Mouse (Mus musculus) midbrain, embryonic 14.5 days (tissue): ENCODE measurements around the gene Efcab1. TPM values are rescaled to one million over a fixed set of nuclear protein-coding genes. Genes with fewer than 3 reads are reported as not detected.

Experiments
- ATAC-seq: fragments of 200-750 bp; cut with Nextera tagmentation; 2 replicates; pipeline ENCODE4 v1.8.0; 2017; ENCODE audit warnings: moderate number of reproducible peaks, moderate library complexity; ENCODE audit not compliant: low FRiP score, low TSS enrichment
- DNase-seq: peaks from one replicate; pipeline ENCODE4 v3.0.0-alpha.2; 2015
- H3K27ac ChIP-seq: fragments of 300-500 bp; sonication (generic); replicated peaks from 2 replicates; pipeline ENCODE4 v1.5.1; 2014; ENCODE audit warnings: mild to moderate bottlenecking, low read depth, low read length, moderate library complexity
- H3K27me3 ChIP-seq: fragments of 300-500 bp; sonication (generic); 2 replicates; pipeline ENCODE4 v1.6.1; 2014; ENCODE audit warnings: low read length, control low read depth, mixed read lengths; ENCODE audit not compliant: control insufficient read depth, insufficient read depth
- H3K36me3 ChIP-seq: fragments of 300-500 bp; sonication (generic); 2 replicates; pipeline ENCODE4 v1.6.1; 2014; ENCODE audit warnings: low read length, control low read depth; ENCODE audit not compliant: control insufficient read depth, insufficient read depth
- H3K4me1 ChIP-seq: fragments of 300-500 bp; sonication (generic); 2 replicates; pipeline ENCODE4 v1.6.1; 2014; ENCODE audit warnings: mild to moderate bottlenecking, antibody characterized with exemption, low read length, control low read depth; ENCODE audit not compliant: control insufficient read depth, insufficient read depth
- H3K4me2 ChIP-seq: fragments of 300-500 bp; sonication (generic); 2 replicates; pipeline ENCODE4 v1.6.1; 2014; ENCODE audit warnings: mild to moderate bottlenecking, low read length, moderate library complexity
- H3K4me3 ChIP-seq: fragments of 300-500 bp; sonication (generic); replicated peaks from 2 replicates; pipeline ENCODE4 v1.5.1; 2014; ENCODE audit warnings: low read depth, low read length
- H3K9ac ChIP-seq: fragments of 300-500 bp; sonication (generic); replicated peaks from 2 replicates; pipeline ENCODE4 v1.6.1; 2014; ENCODE audit warnings: mild to moderate bottlenecking, low read length, moderate library complexity
- H3K9me3 ChIP-seq: fragments of 300-500 bp; sonication (generic); 2 replicates; pipeline ENCODE4 v1.6.1; 2016; ENCODE audit warnings: low read length, control low read depth, mixed read lengths; ENCODE audit not compliant: control insufficient read depth
- WGBS: fragments of 180-500 bp; shearing (Covaris S2); extraction: QIAGEN DNeasy Blood & Tissue Kit; methylation state at CpG from one replicate; pipeline ENCODE4 v1.1.7; 2014; 5-methylcytosine and 5-hydroxymethylcytosine counted together
- polyA plus RNA-seq: library from polyadenylated mRNA; unstranded; fragments of >200 nt; fragmentation: Nextera tagmentation; extraction: Ambion mirVana; gene quantifications from 2 replicates; pipeline ENCODE4 v1.2.1, GENCODE M21; 2014

Efcab1 gene
- polyA plus RNA-seq, 1 experiment from 2014 or later: 15.8 TPM

GRCm38 (mm10) chr16:14979228-14979627 is 72.8 kb downstream of the Efcab1 start:
- no peak overlapping the region for H3K4me2 ChIP-seq
- WGBS: 88% methylated on average over 2 of the region's 2 CpGs
- H3K9ac ChIP-seq: no peak overlapping the region
- no peak overlapping the region for H3K4me3 ChIP-seq
- no peak overlapping the region for H3K27ac ChIP-seq
- no peaks in the 10 kb centered on the region for H3K9me3 ChIP-seq
- H3K4me1 ChIP-seq: no peaks in the 10 kb centered on the region
- no peak for ATAC-seq
- DNase-seq: no peak
- H3K36me3 ChIP-seq: no peaks in the 10 kb centered on the region
- no peaks in the 10 kb centered on the region for H3K27me3 ChIP-seq

- ATAC-seq (no peak), DNase-seq (no peak)
- Histone ChIP-seq H3K4me1 (no peaks in the 10 kb centered on the region), H3K4me3 (no peak overlapping the region), H3K9me3 (no peaks in the 10 kb centered on the region), H3K36me3 (no peaks in the 10 kb centered on the region), H3K27me3 (no peaks in the 10 kb centered on the region), H3K9ac (no peak overlapping the region), H3K27ac (no peak overlapping the region), H3K4me2 (no peak overlapping the region)
- WGBS: 85% methylated on average over 6 of the region's 6 CpGs
Measured at GRCm38 (mm10) chr16:14989614-14990268, 83.3 kb downstream of the Efcab1 start.

DNA sequence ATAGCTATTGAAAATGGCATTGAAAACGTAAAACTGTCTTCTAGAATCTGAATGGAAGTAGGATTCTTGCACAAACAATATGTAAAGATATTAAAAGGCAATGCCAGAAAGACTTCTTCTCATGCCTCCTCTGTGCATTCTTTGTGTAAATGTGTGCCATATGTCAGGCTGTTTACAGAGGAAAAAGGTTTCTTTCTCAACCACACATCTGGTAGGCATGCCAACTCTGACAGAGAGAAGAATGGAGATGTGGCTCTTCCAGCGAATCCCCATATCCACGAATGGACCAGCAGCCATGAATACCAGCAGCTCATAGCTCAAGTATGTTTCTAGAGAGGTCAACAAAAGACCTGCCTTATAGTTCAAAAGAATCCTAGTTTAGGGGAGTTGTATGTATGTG is 84.6 kb downstream of the Efcab1 start:
- no peak overlapping the region for H3K9ac ChIP-seq
- no peaks in the 10 kb centered on the region for H3K27me3 ChIP-seq
- H3K9me3 ChIP-seq: no peaks in the 10 kb centered on the region
- no peaks in the 10 kb centered on the region for H3K4me1 ChIP-seq
- no peak for DNase-seq
- H3K4me3 ChIP-seq: no peak overlapping the region
- whole genome bisulfite sequencing: 79% methylated on average over 3 of the region's 3 CpGs
- H3K4me2 ChIP-seq: no peak overlapping the region
- H3K36me3 ChIP-seq: no peaks in the 10 kb centered on the region
- ATAC-seq: no peak
- no peak overlapping the region for H3K27ac ChIP-seq

GRCm38 (mm10) chr16:14992461-14993107 is 86.2 kb downstream of the Efcab1 start:
- H3K4me2 ChIP-seq: no peak overlapping the region
- no peaks in the 10 kb centered on the region for H3K27me3 ChIP-seq
- H3K27ac ChIP-seq: no peak overlapping the region
- no peaks in the 10 kb centered on the region for H3K9me3 ChIP-seq
- H3K4me3 ChIP-seq: no peak overlapping the region
- no peak for DNase-seq
- ATAC-seq: no peak
- no peaks in the 10 kb centered on the region for H3K36me3 ChIP-seq
- no peak overlapping the region for H3K9ac ChIP-seq
- no peaks in the 10 kb centered on the region for H3K4me1 ChIP-seq
- WGBS: 66% methylated on average over 3 of the region's 3 CpGs

DNA sequence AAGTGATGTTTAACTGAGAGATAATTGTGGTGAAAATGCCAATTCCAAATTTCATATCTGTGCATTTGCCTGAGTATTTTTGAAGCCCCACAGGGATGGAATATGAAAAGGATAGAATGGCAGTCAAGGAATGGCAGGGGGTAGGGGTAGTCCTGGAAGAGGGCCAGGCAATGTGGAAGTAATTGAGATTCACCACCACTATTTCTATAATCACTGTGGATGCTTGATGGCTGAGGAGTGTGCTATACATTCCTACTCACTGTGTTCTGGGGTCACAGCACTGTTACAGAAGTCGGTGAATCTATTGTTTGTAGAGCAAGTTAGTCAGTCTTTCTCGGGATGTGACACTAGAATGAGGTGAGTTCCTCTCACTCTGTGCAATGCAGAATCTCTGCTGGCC is 108.3 kb downstream of the Efcab1 start:
- no peak for ATAC-seq
- no peaks in the 10 kb centered on the region for H3K9me3 ChIP-seq
- DNase-seq: no peak
- H3K27ac ChIP-seq: no peak overlapping the region
- H3K27me3 ChIP-seq: no peaks in the 10 kb centered on the region
- no peaks in the 10 kb centered on the region for H3K4me1 ChIP-seq
- H3K4me2 ChIP-seq: no peak overlapping the region
- H3K4me3 ChIP-seq: no peak overlapping the region
- no peaks in the 10 kb centered on the region for H3K36me3 ChIP-seq
- H3K9ac ChIP-seq: no peak overlapping the region
- 89% methylated on average over 2 of the region's 2 CpGs for WGBS
